Mouse (Mus musculus): ENCODE measurements around the gene Rgn.

DNA sequence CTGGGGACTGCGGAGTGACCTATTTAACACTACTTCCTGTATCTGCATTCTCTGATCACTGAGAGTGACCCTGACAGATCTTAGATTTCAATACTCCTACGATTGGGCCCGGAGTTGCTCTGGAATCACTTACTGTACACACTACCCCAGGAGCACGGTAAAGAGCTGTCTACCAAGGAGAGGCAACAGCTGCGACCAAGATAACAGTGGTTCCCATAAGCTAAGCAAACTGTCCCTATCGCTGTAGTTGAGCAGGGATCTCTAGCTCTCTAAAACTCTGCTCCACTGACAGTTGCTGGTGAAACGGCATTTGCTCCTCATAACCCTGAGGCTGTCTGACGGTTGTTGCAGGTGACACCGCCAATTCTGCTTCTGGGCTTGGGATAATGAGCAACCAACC is 23.1 kb downstream of the Rgn start:
- no peak for TF ChIP-seq POLR2A (IDR thresholded peaks at IDR 0.05; ENCODE audit: insufficient read depth, low read length)
- TF ChIP-seq CTCF (IDR thresholded peaks at IDR 0.05; ENCODE audit: low read depth, low read length) = no peak
- no peak for TF ChIP-seq EP300 (IDR thresholded peaks at IDR 0.05; ENCODE audit: insufficient read depth, low read depth, low read length)
